Mouse (Mus musculus) ovary, postnatal 14 days (tissue): ENCODE measurements around the gene Mvp.
A peak's percentile ranks its signal among the peaks of the same experiment; 100 is the strongest.

ENCODE experiments used
- DNase-seq: peaks from one replicate; pipeline ENCODE4 v3.0.0; 2022; ENCODE audit warnings: low spot score

Gene Mvp

DNA sequence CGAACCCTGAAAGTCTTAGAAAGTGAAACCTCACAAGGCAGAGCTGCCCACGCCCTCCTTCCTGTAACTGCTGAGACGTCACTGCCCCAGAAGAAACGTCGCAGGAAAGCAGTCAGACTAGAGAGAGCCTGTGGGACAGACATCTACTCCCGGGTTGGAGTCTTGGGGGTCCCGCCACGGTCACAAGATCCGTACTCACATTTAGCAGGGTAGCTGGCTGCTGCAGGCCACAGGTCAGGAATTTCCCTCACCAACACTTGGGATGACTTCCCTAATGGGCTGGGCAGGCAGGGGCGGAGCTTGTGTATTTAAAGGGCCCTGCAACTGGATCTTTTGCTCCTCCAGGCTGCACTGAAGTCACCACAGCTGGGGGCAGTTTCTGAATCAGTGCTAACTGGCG is at the start of gene Mvp:
Gene Mvp (minus strand): TSS at position 302 of the 400 bp plus-strand sequence.
- DNase-seq, result no peak

DNA sequence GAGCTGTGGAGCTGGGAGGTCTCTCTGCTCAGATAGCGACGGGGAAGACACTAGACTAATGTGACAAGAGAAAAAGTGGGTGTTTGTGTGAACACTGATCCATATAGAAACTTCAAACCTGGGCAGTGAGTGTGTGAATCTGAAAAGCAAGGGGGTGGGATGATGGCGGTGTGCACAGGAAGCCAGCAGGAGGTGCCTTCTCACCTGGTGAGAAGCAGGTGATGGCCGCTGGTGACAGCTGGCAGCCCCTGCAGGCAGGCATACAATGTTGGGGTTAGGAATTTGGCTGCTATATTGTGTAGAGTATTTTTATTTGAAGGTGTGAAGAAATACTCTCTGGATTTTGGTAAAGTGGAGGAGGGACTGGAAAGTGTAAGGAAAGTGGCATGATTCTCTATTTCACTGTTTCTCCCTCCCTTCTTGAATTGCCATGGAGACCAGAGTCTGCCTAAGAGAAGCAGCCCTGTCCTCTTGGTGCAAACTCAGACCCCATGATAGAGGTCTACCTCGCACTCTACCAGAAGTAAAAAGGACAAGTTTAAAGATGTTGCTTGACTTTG is 40.7 kb upstream of the Mvp start:
- no peak for DNase-seq

DNA sequence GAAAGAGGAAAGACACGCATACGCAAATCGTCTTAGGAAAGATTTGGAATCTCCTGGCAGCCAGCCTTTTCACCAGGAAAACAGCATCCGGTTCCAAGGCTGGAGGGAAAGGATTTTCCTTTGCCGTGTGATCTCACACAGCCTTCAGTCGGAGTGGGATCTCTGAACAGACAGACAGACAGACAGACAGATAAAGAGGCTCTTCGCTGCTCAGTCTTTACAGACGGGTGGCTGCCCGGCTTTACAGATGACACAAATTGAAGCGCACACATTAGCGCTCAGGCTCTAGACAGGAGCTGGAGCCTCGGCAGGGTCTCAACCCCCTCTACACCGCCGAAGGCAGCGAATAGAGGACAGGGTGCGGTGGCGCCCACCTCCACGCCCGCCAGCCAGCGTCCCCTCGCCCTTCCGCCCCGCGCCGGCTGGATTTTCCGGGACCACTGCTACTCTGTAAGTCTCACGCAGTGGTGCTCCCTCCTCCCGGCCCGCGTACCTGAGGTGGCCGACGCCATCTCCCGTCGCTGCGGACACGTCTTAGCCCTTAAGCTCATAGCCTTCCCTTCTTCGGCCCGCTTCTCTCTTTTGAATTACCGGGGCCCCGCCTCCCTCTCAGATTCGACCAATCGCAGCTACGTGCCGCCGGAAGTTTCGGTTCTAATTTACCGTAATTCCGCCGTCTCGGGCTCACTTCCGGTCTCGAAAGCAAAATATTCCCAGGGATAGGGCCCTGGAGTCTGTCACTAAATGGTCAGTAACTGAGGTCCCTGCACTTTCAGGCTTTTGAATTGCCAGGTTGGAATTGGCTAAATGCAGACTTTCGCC is 27.6 kb upstream of the Mvp start, which contains the start of gene Kif22:
Gene Kif22 (minus strand): TSS at position 621 of the 822 bp plus-strand sequence.
- peak; percentile 92 for DNase-seq

DNA sequence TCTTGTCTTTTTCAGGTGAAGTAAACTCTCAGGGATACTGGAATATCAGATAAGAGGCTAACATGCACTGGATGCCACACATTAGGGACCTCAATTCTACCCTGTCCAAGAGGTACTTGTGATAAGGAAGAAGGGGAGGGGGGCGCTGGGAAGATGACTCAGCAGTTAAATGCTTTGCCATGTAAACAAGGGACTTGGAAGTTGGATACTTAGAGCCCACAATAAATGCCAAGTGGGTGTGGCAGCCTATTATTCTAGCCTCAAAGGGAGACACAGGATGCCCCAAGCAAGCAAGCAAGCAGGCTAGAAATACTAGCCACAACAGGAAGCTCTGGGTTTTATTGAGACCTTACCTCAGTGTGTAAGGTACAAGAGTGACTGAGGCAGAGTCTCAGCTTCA is 16.8 kb upstream of the Mvp start:
- DNase-seq, result no peak

DNA sequence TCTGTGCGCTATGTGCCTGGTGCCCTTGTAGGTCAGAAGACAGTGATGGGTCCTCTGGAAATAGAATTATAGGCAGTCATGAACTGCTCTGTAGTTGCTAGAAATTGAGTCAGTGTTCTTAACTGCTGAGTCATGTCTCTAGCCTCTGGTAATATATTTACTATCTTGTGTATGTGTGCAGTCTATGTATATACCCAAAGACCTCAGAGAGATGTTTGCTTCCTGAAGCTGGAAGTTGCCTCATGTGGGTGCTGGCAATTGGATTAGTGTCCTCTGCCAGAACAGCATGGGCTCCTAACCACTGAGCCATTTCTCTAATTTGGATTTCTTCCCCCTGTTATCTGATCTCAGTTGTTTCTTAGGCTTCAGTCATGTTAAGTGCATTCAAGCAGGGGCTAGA is 15.8 kb upstream of the Mvp start:
- DNase-seq, result no peak

DNA sequence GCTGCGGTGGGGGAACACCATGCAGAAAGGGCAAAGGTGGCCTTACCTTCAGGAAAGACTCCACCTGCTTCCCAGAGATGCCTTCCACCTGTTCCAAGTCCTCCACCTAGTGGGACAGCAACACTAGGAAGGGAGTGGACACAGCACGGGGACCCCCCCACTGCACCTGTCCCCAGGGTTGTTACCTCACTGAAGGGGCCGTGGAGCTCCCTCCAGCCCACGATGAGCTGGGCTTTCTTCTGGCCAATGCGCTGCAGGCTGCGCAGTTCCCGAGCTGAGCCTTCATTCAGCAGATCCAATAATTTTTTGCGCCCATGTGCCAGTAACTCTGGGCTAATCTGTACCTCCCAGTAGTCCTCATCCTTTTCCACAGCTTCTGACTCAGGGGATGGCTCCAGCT is 13.5 kb upstream of the Mvp start:
- DNase-seq, result no peak

DNA sequence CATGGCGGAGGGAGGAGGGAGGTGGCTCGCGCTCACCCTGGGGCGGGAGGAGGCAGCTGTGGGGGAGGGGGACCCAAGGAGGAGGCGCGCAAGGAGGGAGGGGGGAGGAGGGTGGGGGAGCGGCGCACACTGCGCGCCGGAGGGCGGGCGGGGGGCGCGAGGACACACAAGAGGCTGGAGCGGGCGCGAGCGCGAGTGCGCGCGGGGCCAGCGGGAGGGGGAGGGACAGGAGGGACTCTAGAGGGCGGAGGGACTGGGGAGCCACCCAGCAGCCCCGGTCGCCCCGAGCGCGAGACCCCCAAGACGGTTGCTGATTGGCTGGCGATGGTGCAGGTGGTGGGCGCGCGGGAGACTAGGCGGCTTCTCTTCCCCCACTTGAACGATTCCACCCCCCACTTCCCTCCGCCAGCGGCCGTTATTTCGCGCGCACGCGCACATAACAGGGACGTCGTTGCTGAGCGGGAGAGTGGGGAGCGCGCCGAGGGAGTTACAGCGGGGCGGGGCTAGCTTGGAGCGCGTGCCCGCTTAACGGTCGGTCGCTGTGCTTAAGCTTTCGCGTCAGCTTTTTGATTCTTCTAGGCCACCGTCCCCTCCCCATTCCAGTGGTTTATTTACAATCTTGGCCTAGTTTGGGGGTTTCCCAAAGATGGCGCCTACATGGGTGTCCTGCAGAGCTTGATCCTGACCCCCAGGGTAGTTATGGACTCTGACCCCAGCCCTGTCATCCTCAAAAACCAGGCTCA is 12.7 kb upstream of the Mvp start, which contains the start of gene Maz:
Gene Maz (minus strand): TSS at position 54 of the 743 bp plus-strand sequence.
- peak; percentile 99 for DNase-seq

DNA sequence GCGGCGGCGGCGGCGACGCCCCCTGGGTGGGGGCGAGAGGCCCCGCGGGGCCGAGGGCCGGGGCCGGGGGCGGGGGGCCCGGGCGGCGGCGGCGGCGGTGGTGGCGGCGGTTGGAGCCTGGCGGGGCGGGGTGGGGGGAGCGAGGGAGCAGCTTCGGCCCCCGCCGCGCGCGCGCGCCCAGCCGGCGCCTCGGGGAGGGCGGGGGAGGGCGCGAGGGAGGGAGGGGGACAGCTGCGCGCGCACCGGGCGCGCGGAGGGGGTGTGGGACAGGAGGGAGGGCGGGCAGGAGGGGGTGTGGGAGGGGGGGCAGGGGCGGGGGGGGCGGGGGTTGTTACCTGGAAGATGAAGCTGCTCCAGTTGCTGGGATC is 12.2 kb upstream of the Mvp start:
- peak; percentile 61 for DNase-seq

DNA sequence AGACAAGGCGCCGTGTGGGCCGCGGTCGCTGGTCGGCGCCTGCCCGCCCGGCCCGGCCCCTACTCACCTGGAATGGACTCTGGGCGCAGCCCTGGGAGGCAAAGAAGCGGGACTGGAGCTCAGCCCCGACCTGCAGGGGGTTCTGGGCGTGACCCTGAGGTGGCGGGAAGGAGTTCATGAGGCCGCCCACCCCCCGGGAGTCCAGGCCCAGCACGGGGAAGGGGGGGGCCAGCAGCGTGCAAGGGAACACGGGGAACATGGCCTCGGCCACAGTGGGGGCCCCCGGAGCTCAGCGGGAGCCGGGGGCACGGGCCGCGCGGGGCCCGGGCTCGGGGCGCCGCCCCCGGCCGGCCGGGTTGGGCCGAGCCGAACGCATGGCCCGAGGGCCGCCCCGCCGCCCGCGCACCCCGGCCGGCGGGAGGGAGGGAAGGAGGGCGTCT is 11.8 kb upstream of the Mvp start:
- no peak for DNase-seq

DNA sequence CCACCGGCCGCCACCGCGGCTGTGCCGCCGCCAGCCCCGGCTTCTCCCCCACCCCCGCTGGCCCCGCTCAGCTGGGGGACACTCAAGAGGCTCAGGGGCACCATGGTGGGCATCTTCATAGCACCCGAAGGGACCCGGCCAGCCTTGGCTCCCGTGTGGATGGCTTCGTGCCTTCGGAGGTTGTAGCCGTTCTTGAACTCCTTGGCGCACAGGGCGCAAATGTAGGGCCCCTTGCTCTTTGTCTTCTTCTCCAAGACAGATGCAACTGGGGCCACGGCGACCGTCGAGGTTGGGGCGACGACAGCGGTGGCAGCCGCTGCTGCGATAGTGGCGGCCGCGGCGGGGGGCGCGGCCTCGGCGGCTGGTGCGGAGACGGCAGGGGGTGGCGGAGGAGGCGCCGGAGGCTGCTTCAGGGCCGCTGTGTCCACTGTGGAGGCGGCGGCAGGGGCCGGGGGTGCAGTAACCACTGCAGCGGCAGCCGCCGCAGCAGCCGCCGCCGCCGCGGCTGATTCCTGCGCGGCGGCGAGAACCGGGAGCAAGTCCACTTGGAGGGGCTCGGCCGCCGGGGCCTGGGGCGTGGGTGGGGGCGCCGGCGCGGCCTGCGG is 11.2 kb upstream of the Mvp start:
- no peak for DNase-seq

DNA sequence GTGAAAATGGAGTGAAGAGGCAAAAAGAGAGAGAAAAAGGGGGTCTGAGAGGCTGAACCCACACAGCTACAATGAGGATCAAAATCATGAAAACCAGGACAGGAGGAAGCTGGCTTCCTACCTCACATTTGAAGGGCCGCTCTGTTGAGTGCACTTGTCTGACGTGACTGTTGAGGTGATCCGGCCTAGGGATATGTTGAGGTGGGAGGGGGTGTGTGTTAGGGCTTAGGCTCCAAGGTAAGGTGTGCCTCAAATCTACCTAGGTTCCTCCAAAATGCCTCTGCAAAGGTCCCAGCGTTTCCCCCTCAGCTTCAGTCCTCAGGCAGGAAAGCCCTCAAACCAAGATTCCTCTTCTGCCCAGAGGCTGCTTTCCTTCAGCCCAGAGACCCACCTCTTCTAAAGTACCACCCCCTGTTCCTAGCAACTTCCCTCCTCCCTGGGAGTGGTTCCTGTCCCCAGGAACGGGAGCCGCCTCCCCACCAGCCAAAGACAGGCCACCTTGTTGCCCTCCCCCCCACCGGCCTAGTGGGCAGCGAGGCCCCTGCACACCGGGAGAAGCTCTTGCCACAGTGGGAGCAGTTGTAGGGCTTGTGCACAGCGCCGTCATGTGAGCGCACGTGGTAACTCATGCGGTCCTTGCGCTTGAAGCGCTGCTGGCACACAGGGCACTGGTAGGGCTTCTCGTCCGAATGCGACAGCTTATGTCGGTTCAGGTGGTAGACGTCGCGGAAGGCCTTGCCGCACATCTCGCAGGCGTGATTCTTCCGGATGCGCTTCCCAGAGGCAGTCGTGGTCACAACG is 10.5 kb upstream of the Mvp start:
- DNase-seq, result peak; percentile 62

DNA sequence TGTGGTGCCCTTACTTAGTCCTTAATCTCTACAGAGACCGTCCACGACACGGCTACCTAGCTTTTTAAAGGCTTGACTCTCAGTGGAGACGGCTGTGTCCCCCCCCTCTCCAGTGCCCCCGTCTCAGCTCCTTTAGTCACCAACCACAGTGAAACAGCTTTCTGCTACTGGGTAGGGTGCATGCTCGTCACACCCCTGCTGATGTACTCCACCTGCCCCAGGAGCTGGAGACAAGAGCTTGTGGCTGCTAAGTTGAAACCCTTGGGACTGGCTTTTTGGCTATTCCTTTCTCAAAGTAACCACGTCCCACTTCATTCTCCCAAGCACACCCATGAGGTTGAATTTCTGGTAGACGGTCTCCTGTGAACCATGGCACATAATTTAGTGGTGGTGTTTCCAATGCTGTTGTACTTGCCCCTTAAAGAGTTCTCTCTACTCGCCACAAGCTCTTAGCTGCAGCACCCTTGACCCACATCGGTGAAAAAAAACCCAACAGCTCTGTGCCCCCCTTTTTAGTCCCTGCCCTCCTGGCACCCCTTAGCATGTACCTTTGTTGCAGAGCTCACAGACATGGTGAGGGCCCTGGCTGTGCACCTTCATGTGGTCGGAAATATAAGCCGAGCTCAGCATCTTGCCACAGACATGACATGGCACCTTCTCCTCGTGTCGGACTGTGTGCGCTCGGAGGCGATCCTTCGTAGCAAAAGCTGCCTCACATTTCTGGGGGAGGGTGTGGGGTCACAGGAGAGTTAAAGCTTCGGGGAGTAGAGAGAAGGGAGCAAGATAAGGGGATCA is 9.7 kb upstream of the Mvp start:
- no peak for DNase-seq

DNA sequence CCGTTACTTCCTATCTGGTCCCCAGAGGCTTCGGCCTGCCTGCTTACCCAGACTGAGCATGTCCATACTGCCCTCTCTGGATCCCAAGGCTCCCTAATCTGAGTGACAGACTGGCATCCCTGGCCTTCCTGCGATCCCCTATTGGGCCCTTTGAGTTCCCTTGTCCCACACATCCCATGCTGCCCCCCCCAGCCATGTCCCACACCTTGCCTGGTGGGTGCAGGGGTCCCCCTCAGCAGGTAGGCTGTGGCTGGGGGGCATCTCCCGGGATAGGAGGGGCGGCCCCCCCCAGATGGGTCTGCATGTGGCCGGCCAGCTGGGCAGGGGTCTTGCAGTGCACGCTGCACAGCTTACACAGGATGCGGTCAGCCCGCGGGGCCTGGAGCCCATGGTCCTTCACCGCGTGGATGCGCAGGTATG is 8.9 kb upstream of the Mvp start:
- DNase-seq, result no peak

DNA sequence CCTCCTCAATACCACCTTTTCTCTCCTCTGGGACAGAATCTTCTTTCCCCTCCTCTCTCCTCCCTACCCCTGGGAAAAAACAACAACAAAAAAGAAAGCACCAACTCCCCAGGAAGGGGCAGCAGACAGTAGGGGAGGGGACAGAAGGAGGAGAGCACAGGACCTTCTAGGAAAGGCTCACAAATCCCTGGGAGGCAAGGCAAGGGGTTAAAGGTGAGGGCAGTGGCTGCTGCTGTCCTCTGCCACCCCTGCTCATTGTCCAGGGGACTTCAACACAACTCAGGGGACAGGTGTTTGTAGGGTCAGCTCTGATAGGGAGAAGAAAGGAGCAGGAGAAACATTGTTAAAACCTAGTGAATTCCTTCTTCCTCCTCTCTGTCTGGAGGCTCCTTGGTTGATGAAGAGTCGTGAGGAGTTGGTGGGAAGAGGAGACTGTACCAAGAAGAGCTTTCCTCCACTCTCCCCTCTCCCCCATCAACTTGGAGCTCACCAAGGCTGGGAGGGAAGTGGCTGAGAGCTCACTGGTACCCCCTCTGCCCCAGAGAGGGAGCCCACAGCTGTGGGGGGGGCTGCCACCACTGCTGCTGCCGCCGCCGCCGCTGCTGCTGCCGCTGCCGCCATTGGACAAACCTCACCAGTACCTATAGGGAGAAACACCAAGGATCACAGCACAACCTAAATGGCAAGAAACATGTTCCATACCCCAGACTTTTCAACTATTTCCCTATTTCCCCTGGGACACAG is 8.3 kb upstream of the Mvp start:
- DNase-seq, result no peak

DNA sequence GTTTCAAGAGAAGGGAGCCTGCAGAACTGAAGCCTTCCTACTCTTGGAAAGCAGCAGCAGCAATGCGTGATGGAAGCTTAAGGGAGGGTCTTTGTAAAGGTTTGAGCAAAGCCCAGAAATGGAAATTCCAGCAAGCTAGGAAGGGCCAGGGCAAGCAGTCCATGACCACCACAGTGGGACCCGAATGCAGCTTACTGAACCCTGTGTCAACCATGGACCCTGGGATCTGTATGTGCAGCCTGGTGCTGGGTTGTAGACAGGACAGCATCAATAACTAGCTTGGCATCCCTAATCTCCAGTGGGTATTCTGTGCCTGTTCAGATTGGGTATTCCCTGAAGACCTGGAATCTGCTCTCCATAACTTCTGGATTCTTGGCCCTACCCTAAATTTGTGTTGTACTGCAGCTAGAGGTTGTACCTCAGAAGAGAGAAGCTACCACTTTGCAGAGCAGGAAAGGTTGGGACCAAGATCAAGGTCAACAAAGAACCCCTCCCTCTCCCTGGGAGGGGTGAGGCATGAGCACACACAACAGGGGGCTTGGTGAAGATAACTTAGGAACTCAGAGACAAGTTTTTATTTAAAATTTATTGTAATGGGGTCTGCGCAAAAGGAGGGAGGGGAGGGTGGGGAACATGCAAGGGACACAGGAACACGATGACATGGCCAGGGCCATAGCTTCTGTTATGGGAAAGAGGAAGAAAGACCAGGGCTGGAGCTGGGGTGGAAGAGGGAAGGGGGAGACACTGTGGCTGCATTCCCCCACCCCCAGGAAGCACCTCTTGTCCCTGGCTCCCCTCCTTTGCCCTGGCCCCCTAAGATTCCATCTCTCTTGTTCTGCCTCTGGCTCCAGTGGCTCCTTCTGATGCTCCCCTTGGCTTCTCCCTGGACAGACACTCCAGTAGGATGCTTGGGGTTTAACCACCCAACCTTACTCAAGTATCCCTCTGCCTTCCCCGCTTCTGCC is 7.4 kb upstream of the Mvp start:
- DNase-seq, result no peak

DNA sequence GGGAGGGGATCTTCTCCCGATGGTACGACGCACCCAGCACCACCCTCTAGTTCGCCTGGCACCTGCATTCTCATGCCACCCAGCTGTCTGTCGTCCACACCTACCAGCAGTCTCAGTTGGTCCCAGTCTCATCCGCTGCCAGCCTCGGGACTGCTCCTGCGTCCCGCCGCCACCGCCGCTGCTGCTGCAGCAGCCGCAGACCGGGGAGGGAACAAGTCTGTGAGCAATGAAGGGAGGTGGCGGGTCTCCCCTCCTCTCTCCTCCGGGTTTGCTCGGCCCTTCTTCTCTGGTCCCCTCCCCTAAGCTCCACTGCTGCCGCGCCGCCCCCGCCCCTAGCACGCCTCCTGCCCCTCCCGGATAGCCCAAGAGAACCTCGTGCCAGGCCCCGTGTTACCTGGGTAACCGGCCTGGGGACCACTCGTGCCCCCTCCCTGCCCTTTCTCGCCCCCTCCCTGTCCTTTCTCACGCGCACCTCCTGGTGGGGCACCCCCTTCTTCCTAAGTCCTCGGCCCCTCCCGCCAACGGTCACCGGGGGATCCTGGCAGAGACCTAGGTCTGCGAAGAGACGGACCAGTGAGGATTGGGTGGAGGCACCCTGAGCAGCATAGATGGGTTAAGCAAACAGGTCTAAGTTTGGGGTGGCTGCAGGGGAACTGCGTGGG is 6.6 kb upstream of the Mvp start, which contains the start of the genes Gm42742 and Prrt2:
Gene Gm42742 (minus strand): TSS at position 197 of the 662 bp plus-strand sequence.
Gene Prrt2 (minus strand): TSS at position 311 of the 662 bp plus-strand sequence.
- DNase-seq, result peak; percentile 55

DNA sequence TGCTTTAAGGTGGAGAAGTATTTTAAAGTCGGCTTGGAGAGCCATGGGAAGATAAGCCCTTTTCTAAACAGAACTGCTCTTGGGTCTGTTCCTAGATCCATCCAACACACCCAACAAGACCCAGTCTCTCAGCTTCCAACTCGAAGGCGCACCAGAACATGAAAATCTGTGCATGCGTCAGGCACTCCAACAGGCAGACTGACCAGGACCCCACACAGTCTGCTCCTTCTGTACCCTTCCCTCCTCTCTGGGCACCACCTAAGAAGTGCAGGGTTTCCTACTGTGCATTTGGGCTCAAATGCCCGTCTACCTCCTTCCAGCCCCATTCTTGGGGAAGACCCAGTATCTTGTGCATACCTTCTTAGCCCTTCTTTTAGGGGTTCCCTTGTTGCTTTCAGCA is 6.1 kb upstream of the Mvp start:
- no peak for DNase-seq

DNA sequence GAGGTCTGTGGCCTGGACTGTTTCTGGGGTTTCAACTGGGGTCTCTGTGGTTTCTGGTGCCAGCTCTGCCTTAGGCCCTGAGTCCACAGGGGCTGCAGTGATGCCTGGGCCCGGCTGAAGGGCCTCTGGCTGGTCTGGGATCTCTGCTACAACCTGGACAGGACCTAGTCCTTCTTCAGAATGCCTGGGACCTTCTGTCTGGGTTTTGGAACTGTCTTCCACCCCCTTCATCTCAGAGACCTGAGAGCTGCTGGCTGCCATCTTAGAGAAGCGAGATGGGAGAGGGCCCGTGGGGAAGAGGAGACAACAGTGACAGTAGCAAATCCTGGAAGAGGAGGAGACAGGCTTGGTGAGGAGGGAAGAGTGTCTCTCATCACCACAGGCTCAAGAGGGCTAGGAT is 5.6 kb upstream of the Mvp start:
- no peak for DNase-seq
